In genomic region chrX:59240683-59241459, GRCm38 (mm10) we compare ENCODE assay signal across 15 mouse cellular contexts.
"Had no signal": no experiment of that assay in that cellular context is flagged by ENCODE, and none has a peak within 500 bp of the region (broad histone marks: within the 10 kb centered on the region; RNA-seq: fewer than 3 reads in every experiment).

No protein-coding gene starts in this region.

- H3K9me3 ChIP-seq: megakaryocyte, embryonic 14.5 days; midbrain, embryonic 13.5 days; midbrain, embryonic 15.5 days; neural tube, embryonic 12.5 days had no signal

- H3K9ac ChIP-seq: lung, embryonic 14.5 days; midbrain, embryonic 13.5 days; midbrain, embryonic 15.5 days; neural tube, embryonic 12.5 days had no signal

- H3K36me3 ChIP-seq: midbrain, embryonic 13.5 days; midbrain, embryonic 15.5 days; neural tube, embryonic 12.5 days had no signal

- H3K4me3 ChIP-seq: megakaryocyte, embryonic 14.5 days; midbrain, embryonic 13.5 days; midbrain, embryonic 15.5 days; neural tube, embryonic 12.5 days had no signal

- H3K27me3 ChIP-seq: megakaryocyte, embryonic 14.5 days; midbrain, embryonic 13.5 days; midbrain, embryonic 15.5 days; neural tube, embryonic 12.5 days had no signal

- DNase-seq: lung, adult 18-20 months; lung, embryonic 14.5 days; lung, postnatal 10 days; right cerebral cortex, postnatal 25 days; right cerebral cortex, postnatal 4 days; spleen, adult 18-20 months; thymus, adult 18-20 months; thymus, postnatal 14 days; thymus, postnatal 36 days had no signal

- H3K4me1 ChIP-seq: megakaryocyte, embryonic 14.5 days; midbrain, embryonic 13.5 days; midbrain, embryonic 15.5 days; neural tube, embryonic 12.5 days had no signal

- H3K27ac ChIP-seq: macrophage; midbrain, embryonic 13.5 days; midbrain, embryonic 15.5 days; neural tube, embryonic 12.5 days had no signal

- H3K4me2 ChIP-seq: lung, embryonic 14.5 days; midbrain, embryonic 11.5 days; midbrain, embryonic 13.5 days; midbrain, embryonic 15.5 days; neural tube, embryonic 12.5 days had no signal
